Mouse (Mus musculus): ENCODE measurements around the gene Mafk. TPM values are rescaled to one million over a fixed set of nuclear protein-coding genes. Genes with fewer than 3 reads are reported as not detected.
A peak's percentile ranks its signal among the peaks of the same experiment; 100 is the strongest.
"Not testable (repeated sequence)": the region's sequence is repeated elsewhere in the genome, so short reads cannot be mapped to it uniquely, and the experiment has no call there.

Gene Mafk
- 23.8 and 24.3 TPM in 2 replicates for total RNA-seq (2014; fragmentation: Nextera tagmentation)
- total RNA-seq (2017), result 40.1 and 49.3 TPM in 2 replicates

GRCm38 (mm10) chr5:139791227-139792158, at the start of gene Mafk:
Gene Mafk, plus strand, starts transcription at chr5:139791513.
- peak; percentile 79 for ATAC-seq (replicated peaks; ENCODE audit: low FRiP score, low TSS enrichment, poor library complexity, severe bottlenecking)

GRCm38 (mm10) chr5:139742640-139743039, 48.7 kb upstream of the Mafk start:
- not testable (repeated sequence) for ATAC-seq (replicated peaks; ENCODE audit: low FRiP score, low TSS enrichment, poor library complexity, severe bottlenecking)

- ATAC-seq (replicated peaks; ENCODE audit: low FRiP score, low TSS enrichment, poor library complexity, severe bottlenecking), result peak; percentile 78
Measured at GRCm38 (mm10) chr5:139745771-139746170, 45.5 kb upstream of the Mafk start.

- no peak for ATAC-seq (replicated peaks; ENCODE audit: low FRiP score, low TSS enrichment, poor library complexity, severe bottlenecking)
Measured at GRCm38 (mm10) chr5:139749413-139750125, 41.7 kb upstream of the Mafk start.

- 0 out of 2 replicates have a peak, but pooled peaks have one; percentile 19 for ATAC-seq (replicated peaks; ENCODE audit: low FRiP score, low TSS enrichment, poor library complexity, severe bottlenecking)
Measured at GRCm38 (mm10) chr5:139750535-139750934, 40.8 kb upstream of the Mafk start.

- ATAC-seq (replicated peaks; ENCODE audit: low FRiP score, low TSS enrichment, poor library complexity, severe bottlenecking), result peak; percentile 29; the same call in 1 of the 2 replicates
Measured at GRCm38 (mm10) chr5:139754753-139755152, 36.6 kb upstream of the Mafk start.

GRCm38 (mm10) chr5:139756135-139756534, 35.2 kb upstream of the Mafk start:
- ATAC-seq (replicated peaks; ENCODE audit: low FRiP score, low TSS enrichment, poor library complexity, severe bottlenecking), result no peak

GRCm38 (mm10) chr5:139756586-139756985, 34.7 kb upstream of the Mafk start:
- no peak for ATAC-seq (replicated peaks; ENCODE audit: low FRiP score, low TSS enrichment, poor library complexity, severe bottlenecking)

- ATAC-seq (replicated peaks; ENCODE audit: low FRiP score, low TSS enrichment, poor library complexity, severe bottlenecking), result no peak
Measured at GRCm38 (mm10) chr5:139758096-139758495, 33.2 kb upstream of the Mafk start.

GRCm38 (mm10) chr5:139764296-139764695, 27.0 kb upstream of the Mafk start:
- ATAC-seq (replicated peaks; ENCODE audit: low FRiP score, low TSS enrichment, poor library complexity, severe bottlenecking), result peak; percentile 42; the same call in 1 of the 2 replicates

GRCm38 (mm10) chr5:139768216-139768615, 23.1 kb upstream of the Mafk start:
- no peak for ATAC-seq (replicated peaks; ENCODE audit: low FRiP score, low TSS enrichment, poor library complexity, severe bottlenecking)

GRCm38 (mm10) chr5:139775216-139775926, 15.9 kb upstream of the Mafk start, which contains the start of gene Ints1:
Gene Ints1, minus strand, starts transcription at chr5:139775674.
- peak; percentile 86 for ATAC-seq (replicated peaks; ENCODE audit: low FRiP score, low TSS enrichment, poor library complexity, severe bottlenecking)

GRCm38 (mm10) chr5:139776966-139777365, 14.3 kb upstream of the Mafk start:
- ATAC-seq (replicated peaks; ENCODE audit: low FRiP score, low TSS enrichment, poor library complexity, severe bottlenecking), result no peak

- no peak for ATAC-seq (replicated peaks; ENCODE audit: low FRiP score, low TSS enrichment, poor library complexity, severe bottlenecking)
Measured at GRCm38 (mm10) chr5:139781406-139781805, 9.9 kb upstream of the Mafk start.

- ATAC-seq (replicated peaks; ENCODE audit: low FRiP score, low TSS enrichment, poor library complexity, severe bottlenecking), result no peak
Measured at GRCm38 (mm10) chr5:139789466-139789865, 1.8 kb upstream of the Mafk start.

- no peak for ATAC-seq (replicated peaks; ENCODE audit: low FRiP score, low TSS enrichment, poor library complexity, severe bottlenecking)
Measured at GRCm38 (mm10) chr5:139792159-139792775, 954 bp downstream of the Mafk start.

GRCm38 (mm10) chr5:139792966-139793337, 1.6 kb downstream of the Mafk start:
- ATAC-seq (replicated peaks; ENCODE audit: low FRiP score, low TSS enrichment, poor library complexity, severe bottlenecking), result no peak

- no peak for ATAC-seq (replicated peaks; ENCODE audit: low FRiP score, low TSS enrichment, poor library complexity, severe bottlenecking)
Measured at GRCm38 (mm10) chr5:139793338-139794089, 2.2 kb downstream of the Mafk start.
